Mouse (Mus musculus): Measurements from ENCODE around the gene Taf5. TPM values are rescaled to one million over a fixed set of nuclear protein-coding genes. Genes with fewer than 3 reads are reported as not detected.

Gene Taf5
- polyA plus RNA-seq, 1 experiment from 2014 or later = 10.6 TPM

DNA sequence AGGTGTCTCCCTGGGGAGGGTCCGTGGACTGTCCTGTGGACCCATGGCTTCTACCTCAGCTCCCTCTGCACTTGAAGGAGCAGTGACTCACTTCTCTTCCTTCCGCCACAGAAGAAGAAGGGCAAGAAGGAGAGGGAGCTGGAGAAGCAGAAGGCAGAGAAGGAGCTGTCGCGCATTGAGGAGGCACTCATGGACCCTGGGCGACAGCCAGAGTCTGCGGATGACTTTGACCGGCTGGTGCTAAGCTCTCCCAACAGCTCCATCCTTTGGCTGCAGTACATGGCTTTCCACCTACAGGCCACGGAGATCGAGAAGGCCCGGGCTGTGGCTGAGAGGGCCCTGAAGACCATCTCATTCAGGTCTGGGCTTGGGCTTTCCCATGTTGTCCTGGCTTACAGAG lies 60.6 kb downstream of the Taf5 start:
- no peaks in the 10 kb centered on the region for H3K27me3 ChIP-seq (ENCODE audit: control insufficient read depth, insufficient read depth, low read length)
- no peak overlapping the region for H3K4me2 ChIP-seq (ENCODE audit: low read depth, low read length, severe bottlenecking)
- H3K27ac ChIP-seq (ENCODE audit: low read depth, low read length) = no peak overlapping the region
- no peaks in the 10 kb centered on the region for H3K4me1 ChIP-seq (replicated peaks; ENCODE audit: control insufficient read depth, insufficient read depth, low read length)
- H3K4me3 ChIP-seq (ENCODE audit: low read depth, low read length) = no peak overlapping the region
- H3K9ac ChIP-seq (ENCODE audit: low read length) = no peak overlapping the region
- peaks cover 10% of the 10 kb centered on the region; the same call in 1 of the 2 replicates for H3K36me3 ChIP-seq (ENCODE audit: control insufficient read depth, insufficient read depth, low read length)
- ATAC-seq (replicated peaks; ENCODE audit: low FRiP score) (no peak), DNase-seq (ENCODE audit: low spot score) (no peak)
- WGBS = 97% methylated on average over 10 of the region's 10 CpGs
- H3K9me3 ChIP-seq (ENCODE audit: control insufficient read depth, low read length) = no peaks in the 10 kb centered on the region

DNA sequence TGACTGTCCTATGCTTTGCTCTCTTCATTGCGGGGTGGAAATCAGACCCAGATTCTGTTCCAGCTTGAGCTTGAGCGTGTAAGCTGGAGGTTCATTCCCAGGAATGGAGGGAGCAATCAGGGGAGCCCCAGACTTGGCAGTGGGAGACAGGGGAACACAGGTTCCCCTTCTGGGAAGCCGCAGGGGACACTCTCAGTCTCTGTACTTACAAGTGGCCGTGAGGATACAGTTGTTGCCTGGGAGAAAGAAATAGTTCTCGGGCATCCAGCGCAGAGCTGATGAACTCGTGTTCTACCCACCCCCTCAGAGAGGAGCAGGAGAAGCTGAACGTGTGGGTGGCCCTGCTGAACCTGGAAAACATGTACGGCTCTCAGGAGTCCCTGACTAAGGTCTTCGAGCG lies 61.3 kb downstream of the Taf5 start:
- H3K4me1 ChIP-seq (replicated peaks; ENCODE audit: control insufficient read depth, insufficient read depth, low read length) = no peaks in the 10 kb centered on the region
- H3K27ac ChIP-seq (ENCODE audit: low read depth, low read length) = no peak overlapping the region
- no peaks in the 10 kb centered on the region for H3K27me3 ChIP-seq (ENCODE audit: control insufficient read depth, insufficient read depth, low read length)
- no peaks in the 10 kb centered on the region for H3K9me3 ChIP-seq (ENCODE audit: control insufficient read depth, low read length)
- DNase-seq (ENCODE audit: low spot score) = no peak
- 93% methylated on average over 11 of the region's 11 CpGs for WGBS
- no peak for ATAC-seq (replicated peaks; ENCODE audit: low FRiP score)
- no peak overlapping the region for H3K9ac ChIP-seq (ENCODE audit: low read length)
- H3K36me3 ChIP-seq (ENCODE audit: control insufficient read depth, insufficient read depth, low read length) = peaks cover 10% of the 10 kb centered on the region; the same call in 1 of the 2 replicates
- no peak overlapping the region for H3K4me3 ChIP-seq (ENCODE audit: low read depth, low read length)
- no peak overlapping the region for H3K4me2 ChIP-seq (ENCODE audit: low read depth, low read length, severe bottlenecking)

DNA sequence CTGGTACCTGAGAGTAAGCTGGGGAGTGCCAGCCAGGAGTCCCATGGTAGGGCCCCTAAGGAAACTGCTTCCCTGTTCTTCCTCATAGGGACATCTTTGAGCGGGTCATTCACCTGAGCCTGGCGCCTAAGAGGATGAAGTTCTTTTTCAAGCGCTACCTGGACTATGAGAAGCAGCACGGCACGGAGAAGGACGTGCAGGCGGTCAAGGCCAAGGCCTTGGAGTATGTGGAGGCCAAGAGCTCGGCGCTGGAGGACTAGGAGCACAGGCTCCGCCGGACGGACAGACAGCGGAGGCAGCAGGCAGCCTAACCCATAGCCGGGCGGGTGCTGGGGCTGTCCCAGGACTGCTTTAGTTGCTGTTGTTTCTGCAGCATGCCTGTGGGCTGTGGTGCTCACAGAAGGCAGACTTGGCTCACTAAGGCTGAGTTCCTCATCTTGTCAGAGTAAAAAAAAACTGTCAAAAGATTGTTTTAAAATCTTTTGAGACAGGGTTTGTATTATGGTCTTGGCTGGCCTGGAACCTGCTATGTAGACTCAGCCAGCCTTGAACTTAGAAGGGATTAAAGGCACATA lies 63.1 kb downstream of the Taf5 start:
- DNase-seq (ENCODE audit: low spot score) = no peak
- WGBS = 97% methylated on average over 15 of the region's 15 CpGs

More for the DNA sequence above, 63.1 kb downstream of the Taf5 start:
- Histone ChIP-seq H3K9ac (ENCODE audit: low read length) (no peak overlapping the region), H3K36me3 (ENCODE audit: control insufficient read depth, insufficient read depth, low read length) (peaks cover 10% of the 10 kb centered on the region; the same call in 1 of the 2 replicates), H3K27ac (ENCODE audit: low read depth, low read length) (no peak overlapping the region), H3K9me3 (ENCODE audit: control insufficient read depth, low read length) (no peaks in the 10 kb centered on the region), H3K4me3 (ENCODE audit: low read depth, low read length) (no peak overlapping the region), H3K4me1 (replicated peaks; ENCODE audit: control insufficient read depth, insufficient read depth, low read length) (no peaks in the 10 kb centered on the region), H3K27me3 (ENCODE audit: control insufficient read depth, insufficient read depth, low read length) (no peaks in the 10 kb centered on the region), H3K4me2 (ENCODE audit: low read depth, low read length, severe bottlenecking) (no peak overlapping the region)
- no peak for ATAC-seq (replicated peaks; ENCODE audit: low FRiP score)

Other genes starting within 250 kb of the Taf5 start
- gene Ina, start 53.0 kb upstream of the Taf5 start, polyA plus RNA-seq (2014; fragmentation: Nextera tagmentation; extraction: Ambion mirVana) = 102 and 110 TPM in 2 replicates
- 71.8 and 77.9 TPM in 2 replicates for gene Nt5c2, start 52.6 kb upstream of the Taf5 start, polyA plus RNA-seq (2014; fragmentation: Nextera tagmentation; extraction: Ambion mirVana)
- 35.1 and 37.3 TPM in 2 replicates for gene Pcgf6, start 16.8 kb upstream of the Taf5 start, polyA plus RNA-seq (2014; fragmentation: Nextera tagmentation; extraction: Ambion mirVana)
- gene Usmg5, start 22.9 kb downstream of the Taf5 start, polyA plus RNA-seq (2014; fragmentation: Nextera tagmentation; extraction: Ambion mirVana) = 944 and 1,025 TPM in 2 replicates
- 13.0 and 13.8 TPM in 2 replicates for gene Pdcd11, start 23.0 kb downstream of the Taf5 start, polyA plus RNA-seq (2014; fragmentation: Nextera tagmentation; extraction: Ambion mirVana)
- gene Calhm2, start 70.5 kb downstream of the Taf5 start, polyA plus RNA-seq (2014; fragmentation: Nextera tagmentation; extraction: Ambion mirVana) = 0.71 and 0.95 TPM in 2 replicates
- gene Calhm1, start 76.5 kb downstream of the Taf5 start, polyA plus RNA-seq (2014; fragmentation: Nextera tagmentation; extraction: Ambion mirVana) = not detected in 2 replicates
- not detected in 2 replicates for gene Calhm3, start 90.0 kb downstream of the Taf5 start, polyA plus RNA-seq (2014; fragmentation: Nextera tagmentation; extraction: Ambion mirVana)
- 3.7 and 4.5 TPM in 2 replicates for gene Neurl1a, start 111.1 kb downstream of the Taf5 start, polyA plus RNA-seq (2014; fragmentation: Nextera tagmentation; extraction: Ambion mirVana)